Mouse (Mus musculus) CH12.LX (cell line): ENCODE data around the gene Acot7. TPM values are rescaled to one million over a fixed set of nuclear protein-coding genes. Genes with fewer than 3 reads are reported as not detected.

Experiments used
- DNase-seq: peaks from one replicate; pipeline ENCODE4 v3.0.0-alpha.2; 2013; ENCODE audit errors: extremely low read depth
- H3K27ac ChIP-seq: 2 replicates; pipeline ENCODE4 v1.5.1; 2012; ENCODE audit warnings: low read depth, mild to moderate bottlenecking, control low read depth, moderate library complexity; ENCODE audit not compliant: insufficient read depth
- H3K27me3 ChIP-seq: replicated peaks from 2 replicates; pipeline ENCODE3; 2012; ENCODE audit warnings: inconsistent platforms
- H3K36me3 ChIP-seq, 2 experiments: replicated peaks in 1 of 2; 2 replicates each; pipeline versions ENCODE3 to v1.6.1; 2012; ENCODE audit warnings: inconsistent platforms in 1 of 2, low read length in 1 of 2, mild to moderate bottlenecking in 1 of 2, mixed read lengths in 1 of 2, moderate library complexity in 1 of 2; ENCODE audit not compliant: control insufficient read depth in 1 of 2, insufficient read depth in 1 of 2
- H3K4me1 ChIP-seq, 2 experiments: 2 replicates each; pipeline ENCODE4 v1.6.1; 2012; ENCODE audit warnings: inconsistent platforms in 1 of 2, moderate library complexity in 1 of 2; ENCODE audit not compliant: insufficient read depth in 2 of 2, control insufficient read depth in 1 of 2
- H3K4me2 ChIP-seq: 2 replicates; pipeline ENCODE4 v1.6.1; 2012; ENCODE audit warnings: low read depth, mild to moderate bottlenecking, control low read depth; ENCODE audit not compliant: poor library complexity, insufficient read depth, severe bottlenecking
- H3K4me3 ChIP-seq, 3 experiments: fragments of 150-350 bp in 1 of 3; sonication (generic) in 1 of 3; replicated peaks in 1 of 3; 2 replicates each; pipeline versions ENCODE3 to v1.5.1; 2011 to 2012; ENCODE audit warnings: low read depth in 2 of 3, low read length in 2 of 3, mild to moderate bottlenecking in 2 of 3, moderate library complexity in 2 of 3, control low read depth in 1 of 3, improper control_type of control experiment in 1 of 3, inconsistent platforms in 1 of 3, mixed read lengths in 1 of 3; ENCODE audit not compliant: poor library complexity in 1 of 3
- H3K79me2 ChIP-seq: replicated peaks from 2 replicates; pipeline ENCODE4 v1.6.1; 2012; ENCODE audit warnings: mild to moderate bottlenecking, moderate library complexity; ENCODE audit not compliant: control insufficient read depth, poor library complexity, insufficient read depth, severe bottlenecking; ENCODE audit errors: extremely low read depth
- H3K9ac ChIP-seq: 2 replicates; pipeline ENCODE4 v1.6.1; 2012; ENCODE audit warnings: low read depth, mild to moderate bottlenecking, control low read depth, moderate library complexity; ENCODE audit not compliant: insufficient read depth
- H3K9me3 ChIP-seq: replicated peaks from 2 replicates; pipeline ENCODE3; 2012; ENCODE audit warnings: low read length, inconsistent platforms, mixed read lengths
- BHLHE40 ChIP-seq: IDR thresholded peaks from 2 replicates; pipeline ENCODE4 v1.6.1; 2011; ENCODE audit warnings: mild to moderate bottlenecking, low read depth, low read length, improper control_type of control experiment
- CHD1 ChIP-seq: IDR thresholded peaks from 2 replicates; pipeline ENCODE4 v1.6.1; 2012; ENCODE audit warnings: low read depth, low read length, improper control_type of control experiment, inconsistent platforms
- CHD2 ChIP-seq: IDR thresholded peaks from 2 replicates; pipeline ENCODE4 v1.6.1; 2011; ENCODE audit warnings: low read length, improper control_type of control experiment
- CTCF ChIP-seq, 2 experiments: IDR thresholded peaks in 1 of 2; conservative IDR thresholded peaks in 1 of 2; 2 replicates each; pipeline ENCODE4 v1.5.1; 2011 to 2012; ENCODE audit warnings: low read depth in 2 of 2, low read length in 2 of 2, improper control_type of control experiment in 1 of 2, inconsistent platforms in 1 of 2, mild to moderate bottlenecking in 1 of 2, moderate library complexity in 1 of 2
- E2F4 ChIP-seq: IDR thresholded peaks from 2 replicates; pipeline ENCODE4 v1.6.1; 2011; ENCODE audit warnings: low read depth, low read length, improper control_type of control experiment; ENCODE audit not compliant: insufficient replicate concordance
- ELF1 ChIP-seq: IDR thresholded peaks from 2 replicates; pipeline ENCODE4 v1.6.1; 2014; ENCODE audit warnings: low read depth, mild to moderate bottlenecking, inconsistent platforms, low read length, improper control_type of control experiment
- EP300 ChIP-seq: IDR thresholded peaks from 2 replicates; pipeline ENCODE4 v1.6.1; 2011; ENCODE audit warnings: low read length, improper control_type of control experiment
- ETS1 ChIP-seq: conservative IDR thresholded peaks from 2 replicates; pipeline ENCODE4 v1.6.1; 2012; ENCODE audit warnings: low read depth, mild to moderate bottlenecking, inconsistent platforms, low read length, improper control_type of control experiment, moderate library complexity
- GABPA ChIP-seq: IDR thresholded peaks from 2 replicates; pipeline ENCODE4 v1.6.1; 2012; ENCODE audit warnings: low read depth, low read length, improper control_type of control experiment, inconsistent platforms; ENCODE audit not compliant: insufficient replicate concordance
- HCFC1 ChIP-seq: IDR thresholded peaks from 2 replicates; pipeline ENCODE4 v1.6.1; 2012; ENCODE audit warnings: low read depth, mild to moderate bottlenecking, inconsistent platforms, low read length, improper control_type of control experiment
- IRF4 ChIP-seq: IDR thresholded peaks from 2 replicates; pipeline ENCODE4 v1.6.1; 2014; ENCODE audit warnings: low read depth, mild to moderate bottlenecking, inconsistent platforms, low read length, improper control_type of control experiment
- JUN ChIP-seq: IDR thresholded peaks from 2 replicates; pipeline ENCODE4 v1.6.1; 2011; ENCODE audit warnings: low read depth, mild to moderate bottlenecking, low read length, improper control_type of control experiment, moderate library complexity; ENCODE audit not compliant: insufficient read depth
- JUND ChIP-seq: conservative IDR thresholded peaks from 2 replicates; pipeline ENCODE4 v1.6.1; 2011; ENCODE audit warnings: low read depth, low read length, improper control_type of control experiment
- KAT2A ChIP-seq: IDR thresholded peaks from 2 replicates; pipeline ENCODE4 v1.6.1; 2012; ENCODE audit warnings: low read length, improper control_type of control experiment, inconsistent platforms; ENCODE audit not compliant: insufficient replicate concordance
- MAFK ChIP-seq: IDR thresholded peaks from 2 replicates; pipeline ENCODE4 v1.6.1; 2011; ENCODE audit warnings: low read length, improper control_type of control experiment; ENCODE audit not compliant: insufficient replicate concordance
- MAX ChIP-seq: IDR thresholded peaks from 2 replicates; pipeline ENCODE4 v1.6.1; 2011; ENCODE audit warnings: low read length, improper control_type of control experiment
- MAZ ChIP-seq: IDR thresholded peaks from 2 replicates; pipeline ENCODE4 v1.6.1; 2012; ENCODE audit warnings: low read depth, mild to moderate bottlenecking, inconsistent platforms, low read length, improper control_type of control experiment, moderate library complexity
- MEF2A ChIP-seq: IDR thresholded peaks from 2 replicates; pipeline ENCODE4 v1.6.1; 2014; ENCODE audit warnings: low read depth, mild to moderate bottlenecking, inconsistent platforms, low read length, improper control_type of control experiment, borderline replicate concordance
- MXI1 ChIP-seq: IDR thresholded peaks from 2 replicates; pipeline ENCODE4 v1.6.1; 2011; ENCODE audit warnings: mild to moderate bottlenecking, low read depth, low read length, improper control_type of control experiment
- MYC ChIP-seq: IDR thresholded peaks from 2 replicates; pipeline ENCODE4 v1.6.1; 2011; ENCODE audit warnings: low read depth, mild to moderate bottlenecking, improper control_type of control experiment, low read length
- NELFE ChIP-seq: IDR thresholded peaks from 2 replicates; pipeline ENCODE4 v1.6.1; 2011; ENCODE audit warnings: low read depth, low read length, improper control_type of control experiment
- NRF1 ChIP-seq: IDR thresholded peaks from 2 replicates; pipeline ENCODE4 v1.6.1; 2014; ENCODE audit warnings: low read depth, mild to moderate bottlenecking, inconsistent platforms, low read length, improper control_type of control experiment, moderate library complexity
- PAX5 ChIP-seq: IDR thresholded peaks from 2 replicates; pipeline ENCODE4 v1.6.1; 2012; ENCODE audit warnings: low read length, inconsistent platforms, mixed read lengths
- POLR2A ChIP-seq: IDR thresholded peaks from 2 replicates; pipeline ENCODE4 v1.6.1; 2011; ENCODE audit warnings: low read depth, mild to moderate bottlenecking, improper control_type of control experiment, low read length
- POLR2AphosphoS2 ChIP-seq: IDR thresholded peaks from 2 replicates; pipeline ENCODE4 v1.6.1; 2011; ENCODE audit warnings: low read depth, low read length, improper control_type of control experiment
- RAD21 ChIP-seq: IDR thresholded peaks from 2 replicates; pipeline ENCODE4 v1.6.1; 2011; ENCODE audit warnings: low read depth, mild to moderate bottlenecking, low read length, improper control_type of control experiment, moderate library complexity
- RCOR1 ChIP-seq: conservative IDR thresholded peaks from 2 replicates; pipeline ENCODE4 v1.6.1; 2012; ENCODE audit warnings: low read depth, mild to moderate bottlenecking, inconsistent platforms, low read length, improper control_type of control experiment
- SIN3A ChIP-seq: IDR thresholded peaks from 2 replicates; pipeline ENCODE4 v1.6.1; 2012; ENCODE audit warnings: low read length, improper control_type of control experiment, inconsistent platforms
- SMC3 ChIP-seq: IDR thresholded peaks from 2 replicates; pipeline ENCODE4 v1.6.1; 2011; ENCODE audit warnings: low read depth, low read length, improper control_type of control experiment
- TBP ChIP-seq: conservative IDR thresholded peaks from 2 replicates; pipeline ENCODE4 v1.6.1; 2011; ENCODE audit warnings: low read depth, low read length, improper control_type of control experiment
- TCF12 ChIP-seq: IDR thresholded peaks from 2 replicates; pipeline ENCODE4 v1.6.1; 2014; ENCODE audit warnings: low read depth, mild to moderate bottlenecking, inconsistent platforms, low read length, improper control_type of control experiment
- UBTF ChIP-seq: IDR thresholded peaks from 2 replicates; pipeline ENCODE4 v1.6.1; 2012; ENCODE audit warnings: low read depth, mild to moderate bottlenecking, inconsistent platforms, low read length, improper control_type of control experiment, moderate library complexity
- USF1 ChIP-seq: IDR thresholded peaks from 2 replicates; pipeline ENCODE4 v1.6.1; 2014; ENCODE audit warnings: low read depth, mild to moderate bottlenecking, inconsistent platforms, low read length, improper control_type of control experiment
- USF2 ChIP-seq: conservative IDR thresholded peaks from 2 replicates; pipeline ENCODE4 v1.6.1; 2011; ENCODE audit warnings: low read depth, low read length, improper control_type of control experiment
- ZC3H11A ChIP-seq: IDR thresholded peaks from 2 replicates; pipeline ENCODE4 v1.6.1; 2012; ENCODE audit warnings: low read depth, mild to moderate bottlenecking, inconsistent platforms, low read length, improper control_type of control experiment
- ZKSCAN1 ChIP-seq: IDR thresholded peaks from 2 replicates; pipeline ENCODE4 v1.6.1; 2012; ENCODE audit warnings: low read depth, inconsistent platforms, low read length, improper control_type of control experiment, borderline replicate concordance
- ZMIZ1 ChIP-seq: IDR thresholded peaks from 2 replicates; pipeline ENCODE4 v1.6.1; 2012; ENCODE audit warnings: low read depth, mild to moderate bottlenecking, inconsistent platforms, low read length, improper control_type of control experiment
- ZNF384 ChIP-seq: IDR thresholded peaks from 2 replicates; pipeline ENCODE4 v1.6.1; 2012; ENCODE audit warnings: low read depth, low read length, improper control_type of control experiment, inconsistent platforms
- dilution Hi-C: fragments of 300-500 bp; cut with MboI; formaldehyde crosslinking; loops from 2 replicates; pipeline ENCODE4 v1.14.3; 2020; ENCODE audit warnings: low sequenced_read_pairs; ENCODE audit not compliant: extremely low pct_unique_long_range_greater_than_20kb, extremely low pct_ligation_motif_present
- in situ Hi-C: fragments of 300-500 bp; cut with MboI; formaldehyde crosslinking; loops from 3 replicates; pipeline ENCODE4 v1.14.3; 2019; ENCODE audit warnings: low sequenced_read_pairs, low pct_ligation_motif_present, low pct_unique_long_range_greater_than_20kb, mixed read lengths
- polyA plus RNA-seq: library from polyadenylated mRNA; unstranded; fragments of >175 nt; gene quantifications from 2 replicates; pipeline ENCODE4 v1.2.1, GENCODE M21; 2012; ENCODE audit warnings: low read depth; ENCODE audit not compliant: insufficient read length
- total RNA-seq, 2 experiments: library from RNA; depleted of rRNA; stranded (reverse); fragments of 300-350 nt in 1 of 2; fragments of >200 nt in 1 of 2; gene quantifications; 2 replicates each; pipeline ENCODE4 v1.2.3; 2012 to 2014

The Acot7 gene
- total and polyA plus RNA-seq, 3 experiments = 29.0 to 71.1 (median 61.6) TPM

GRCm38 (mm10) chr4:152269967-152270366 is 92.0 kb downstream of the Acot7 start:
- H3K36me3 ChIP-seq = peaks cover 0 to 30% of the 10 kb centered on the region in 2 experiments
- peak; percentile 35; the same call in 1 of the 2 replicates for TF ChIP-seq POLR2A
- no peak for TF ChIP-seq MAZ
- no peak for TF ChIP-seq HCFC1
- TF ChIP-seq POLR2AphosphoS2 = no peak
- no peak for TF ChIP-seq PAX5
- TF ChIP-seq EP300 = peak; percentile 30
- no peak for TF ChIP-seq JUN
- 0 out of 2 replicates have a peak, but pooled peaks have one; percentile 13 for TF ChIP-seq MEF2A
- TF ChIP-seq IRF4 = no peak
- 0 out of 2 replicates have a peak, but pooled peaks have one; percentile 28 for TF ChIP-seq NRF1
- peak; percentile 44; the same call in 1 of the 2 replicates for TF ChIP-seq BHLHE40
- TF ChIP-seq USF2 = no peak
- TF ChIP-seq RAD21 = no peak
- TF ChIP-seq ETS1 = no peak
- TF ChIP-seq CHD1 = no peak
- TF ChIP-seq NELFE = no peak
- no peak for TF ChIP-seq TBP
- TF ChIP-seq ZKSCAN1 = no peak
- TF ChIP-seq SMC3 = no peak
- TF ChIP-seq E2F4 = no peak
- TF ChIP-seq KAT2A = no peak
- TF ChIP-seq RCOR1 = no peak
- no peak for TF ChIP-seq ZMIZ1
- no peak for TF ChIP-seq JUND
- TF ChIP-seq MXI1 = peak; percentile 72
- TF ChIP-seq ZC3H11A = no peak
- peak; percentile 85 for TF ChIP-seq MAX
- 0 out of 2 replicates have a peak, but pooled peaks have one; percentile 48 for TF ChIP-seq TCF12
- 0 out of 2 replicates have a peak, but pooled peaks have one; percentile 32 for TF ChIP-seq UBTF
- TF ChIP-seq MAFK = no peak
- TF ChIP-seq CHD2 = no peak
- no peak for TF ChIP-seq CTCF (conservative IDR thresholded peaks at IDR 0.05 in 1 of 2, IDR thresholded peaks at IDR 0.05 in 1 of 2; ENCODE audit: low read depth in 2 of 2, low read length in 2 of 2)
- TF ChIP-seq ELF1 = no peak
- TF ChIP-seq MYC = peak; percentile 92
- peak; percentile 37; the same call in 1 of the 2 replicates for TF ChIP-seq USF1
- TF ChIP-seq ZNF384 = no peak
- no peak for TF ChIP-seq SIN3A
- TF ChIP-seq GABPA = no peak
- TF ChIP-seq, all 38 proteins: peak for 11
- no peak overlapping the region for H3K9ac ChIP-seq
- no peak overlapping the region for H3K4me3 ChIP-seq
- peaks cover 45 to 76% of the 10 kb centered on the region in 2 experiments for H3K4me1 ChIP-seq
- no peaks in the 10 kb centered on the region for H3K79me2 ChIP-seq
- H3K9me3 ChIP-seq = no peaks in the 10 kb centered on the region
- H3K4me2 ChIP-seq = no peak overlapping the region
- DNase-seq = peak; percentile 62
- H3K27ac ChIP-seq = no peak overlapping the region
- in situ Hi-C loops (no loop called here), dilution Hi-C loops (no loop called here)
- H3K27me3 ChIP-seq = no peaks in the 10 kb centered on the region
